Mouse (Mus musculus) ES-E14 (cell line): ENCODE data around the gene 4930404N11Rik. TPM values are rescaled to one million over a fixed set of nuclear protein-coding genes. Genes with fewer than 3 reads are reported as not detected.

Experiments used
- DNase-seq: peaks from one replicate; pipeline ENCODE4 v3.0.0-alpha.2; 2013; ENCODE audit warnings: low read depth, low spot score
- H3K27ac ChIP-seq: 2 replicates; pipeline ENCODE4 v1.5.1; 2012; ENCODE audit warnings: low read depth, mild to moderate bottlenecking, low read length, moderate library complexity, mixed read lengths; ENCODE audit not compliant: poor library complexity, insufficient read depth, severe bottlenecking
- H3K36me3 ChIP-seq: 2 replicates; pipeline ENCODE4 v1.6.1; 2012; ENCODE audit warnings: mild to moderate bottlenecking, low read length, moderate library complexity, mixed read lengths; ENCODE audit not compliant: control insufficient read depth, poor library complexity, insufficient read depth, severe bottlenecking
- H3K4me1 ChIP-seq, 2 experiments: fragments of 150-350 bp in 1 of 2; sonication (generic) in 1 of 2; 2 replicates each; pipeline ENCODE4 v1.6.1; 2012; ENCODE audit warnings: low read length in 2 of 2, mild to moderate bottlenecking in 1 of 2, mixed read lengths in 1 of 2; ENCODE audit not compliant: control insufficient read depth in 2 of 2, insufficient read depth in 2 of 2, poor library complexity in 1 of 2
- H3K4me3 ChIP-seq, 2 experiments: fragments of 150-350 bp in 1 of 2; sonication (generic) in 1 of 2; 2 replicates each; pipeline ENCODE4 v1.5.1; 2012; ENCODE audit warnings: low read length in 2 of 2, low read depth in 1 of 2, mild to moderate bottlenecking in 1 of 2, mixed read lengths in 1 of 2; ENCODE audit not compliant: insufficient read depth in 1 of 2, poor library complexity in 1 of 2, severe bottlenecking in 1 of 2
- H3K9ac ChIP-seq: 2 replicates; pipeline ENCODE4 v1.6.1; 2012; ENCODE audit warnings: low read depth, mild to moderate bottlenecking, low read length, mixed read lengths; ENCODE audit not compliant: poor library complexity, insufficient read depth, severe bottlenecking
- H3K9me3 ChIP-seq: fragments of 150-350 bp; sonication (generic); 2 replicates; pipeline ENCODE4 v1.6.1; 2012; ENCODE audit warnings: low read depth, mild to moderate bottlenecking, low read length; ENCODE audit not compliant: control insufficient read depth, insufficient read depth
- CHD2 ChIP-seq: IDR thresholded peaks from 2 replicates; pipeline ENCODE4 v1.6.1; 2014; ENCODE audit warnings: mild to moderate bottlenecking, low read depth, low read length, inconsistent platforms
- HCFC1 ChIP-seq: IDR thresholded peaks from 2 replicates; pipeline ENCODE4 v1.6.1; 2012; ENCODE audit warnings: low read length, inconsistent platforms, borderline replicate concordance; ENCODE audit not compliant: insufficient read depth
- MAFK ChIP-seq: IDR thresholded peaks from 2 replicates; pipeline ENCODE4 v1.6.1; 2014; ENCODE audit warnings: mild to moderate bottlenecking, low read depth, low read length, inconsistent platforms; ENCODE audit not compliant: insufficient read depth
- ZC3H11A ChIP-seq: IDR thresholded peaks from 2 replicates; pipeline ENCODE4 v1.6.1; 2012; ENCODE audit warnings: low read depth, mild to moderate bottlenecking, inconsistent platforms, low read length, borderline replicate concordance
- ZNF384 ChIP-seq: IDR thresholded peaks from 2 replicates; pipeline ENCODE4 v1.6.1; 2012; ENCODE audit warnings: low read depth, low read length, inconsistent platforms
- in situ Hi-C, 2 experiments: fragments of 600-800 bp; cut with MboI; formaldehyde crosslinking; loops; one replicate each; pipeline ENCODE4 v1.15.1; 2025; ENCODE audit warnings: low sequenced_read_pairs in 2 of 2, inconsistent platforms in 1 of 2; ENCODE audit not compliant: unreplicated experiment in 2 of 2
- total RNA-seq: library from RNA; depleted of rRNA; stranded (reverse); fragments of 300-350 nt; gene quantifications from 2 replicates; pipeline ENCODE4 v1.2.3, GENCODE M21; 2012

4930404N11Rik gene
- total RNA-seq, 1 experiment, result 9.4 TPM

GRCm38 (mm10) chr10:81321436-81321835, 44.2 kb downstream of the 4930404N11Rik start:
- Histone ChIP-seq H3K4me3 (peak overlapping the region; percentile 60 to 93), H3K4me1 (peaks cover 0 to 21% of the 10 kb centered on the region in 2 experiments; a peak in 2 of 4 replicates), H3K9me3 (no peaks in the 10 kb centered on the region), H3K27ac (peak overlapping the region; percentile 77), H3K9ac (peak overlapping the region; percentile 94), H3K36me3 (peaks cover 51% of the 10 kb centered on the region)
- DNase-seq, result no peak
- TF ChIP-seq ZC3H11A (no peak), HCFC1 (no peak), MAFK (no peak), ZNF384 (no peak), CHD2 (no peak)
- in situ Hi-C loops, result no loop called here

DNA sequence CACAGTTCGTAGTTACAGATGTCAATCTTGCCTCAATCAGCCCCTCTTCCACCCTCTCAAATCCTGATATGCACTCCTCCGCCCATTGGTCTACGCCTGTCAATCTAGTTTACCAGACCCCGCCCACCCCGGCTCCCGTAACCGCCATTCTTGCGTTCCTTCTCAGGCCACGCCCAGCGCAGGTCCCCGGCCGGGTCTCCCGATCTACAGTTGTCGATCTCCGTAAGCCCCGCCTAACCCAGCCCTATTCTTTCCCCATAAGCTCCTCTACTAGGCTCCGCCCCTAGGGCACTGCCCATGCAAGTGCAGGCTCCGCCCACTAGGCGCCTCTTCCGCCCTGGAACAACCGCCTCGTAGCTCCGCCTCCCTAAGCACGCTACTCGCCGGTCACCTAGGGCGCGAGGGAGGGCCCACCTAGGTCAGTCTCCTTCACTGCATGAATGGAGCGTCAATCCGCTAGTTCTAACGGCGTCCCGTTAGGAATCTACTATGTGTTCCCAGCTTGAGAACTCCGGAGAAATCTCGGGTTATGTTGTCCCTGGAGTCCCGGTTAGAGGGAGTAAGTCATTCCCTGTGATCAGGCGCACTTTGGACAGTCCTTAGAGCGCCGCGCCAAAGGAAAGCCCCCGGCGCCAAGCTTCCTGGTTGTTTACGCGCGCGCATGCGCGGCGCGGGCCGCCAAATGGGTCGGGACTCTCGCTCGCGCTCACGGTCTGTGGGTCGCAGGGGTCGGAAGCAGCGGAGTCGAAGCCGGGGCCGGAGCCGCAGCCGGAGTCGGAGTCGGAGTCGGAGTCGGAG, 44.9 kb downstream of the 4930404N11Rik start, which contains the start of gene Cactin:
TSS of gene Cactin (plus strand) at position 554 of the 798 bp plus-strand sequence.
- H3K27ac ChIP-seq, result peak within 1 kb of the TSS; percentile 77
- peak within 1 kb of the TSS; percentile 74 to 93 for H3K4me3 ChIP-seq
- TF ChIP-seq MAFK (no peak), ZNF384 (no peak), CHD2 (no peak), ZC3H11A (no peak), HCFC1 (peak; percentile 88)
- peaks cover 44% of the 10 kb centered on the region for H3K36me3 ChIP-seq
- in situ Hi-C loops, result no loop called here
- H3K9me3 ChIP-seq, result no peaks in the 10 kb centered on the region
- H3K4me1 ChIP-seq, result peaks cover 0 to 23% of the 10 kb centered on the region in 2 experiments; a peak in 2 of 4 replicates
- peak; percentile 100 for DNase-seq
- H3K9ac ChIP-seq, result peak within 1 kb of the TSS; percentile 94

DNA sequence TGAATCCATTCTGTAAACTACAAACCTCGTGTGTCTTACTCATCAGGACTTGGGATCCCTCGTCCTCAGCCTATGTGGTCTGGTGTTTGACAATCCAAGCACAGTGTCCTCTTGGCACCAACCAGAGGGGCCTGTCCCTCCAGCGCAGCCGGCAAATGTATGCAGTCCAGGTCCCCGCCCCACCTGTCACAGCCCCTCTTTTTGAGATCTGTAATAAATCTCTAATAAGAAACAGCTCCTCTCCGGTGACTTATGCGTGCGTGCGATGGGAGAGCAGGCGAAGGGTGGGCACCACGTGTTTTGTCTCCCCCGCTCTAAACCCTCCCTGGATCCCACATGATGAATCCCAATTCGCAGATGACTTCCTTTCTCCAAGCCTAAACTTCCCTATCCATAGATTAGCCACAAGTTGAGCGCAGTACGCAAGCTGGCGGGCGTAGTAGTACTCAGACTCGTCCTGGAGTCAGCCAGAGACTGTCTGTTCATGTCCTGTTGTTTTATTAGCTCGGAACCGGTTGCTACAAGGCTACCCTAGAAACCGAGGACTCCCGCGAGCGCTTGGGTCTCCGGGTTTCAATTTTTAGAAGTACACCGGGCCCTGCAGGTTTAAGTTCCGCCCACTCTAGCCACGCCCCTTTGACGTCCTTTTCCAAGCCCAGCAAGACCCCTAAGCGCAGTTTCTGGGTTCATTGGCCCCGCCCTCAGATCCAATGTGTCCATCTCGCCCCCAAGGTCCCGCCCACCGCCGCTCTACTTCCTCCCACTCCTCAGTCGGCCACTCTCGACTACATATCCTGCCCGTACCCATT, 45.7 kb downstream of the 4930404N11Rik start:
- Histone ChIP-seq H3K4me1 (peaks cover 0 to 22% of the 10 kb centered on the region in 2 experiments; a peak in 2 of 4 replicates), H3K9me3 (no peaks in the 10 kb centered on the region), H3K36me3 (peaks cover 42% of the 10 kb centered on the region), H3K9ac (peak overlapping the region; percentile 83), H3K27ac (peak overlapping the region; percentile 47), H3K4me3 (peak overlapping the region; percentile 70 to 74)
- in situ Hi-C loops, result no loop called here
- peak; percentile 100 for DNase-seq
- TF ChIP-seq ZC3H11A, result no peak
- no peak; the same call in 1 of the 2 replicates for TF ChIP-seq CHD2
- TF ChIP-seq MAFK, result no peak
- TF ChIP-seq ZNF384, result no peak
- no peak for TF ChIP-seq HCFC1

DNA sequence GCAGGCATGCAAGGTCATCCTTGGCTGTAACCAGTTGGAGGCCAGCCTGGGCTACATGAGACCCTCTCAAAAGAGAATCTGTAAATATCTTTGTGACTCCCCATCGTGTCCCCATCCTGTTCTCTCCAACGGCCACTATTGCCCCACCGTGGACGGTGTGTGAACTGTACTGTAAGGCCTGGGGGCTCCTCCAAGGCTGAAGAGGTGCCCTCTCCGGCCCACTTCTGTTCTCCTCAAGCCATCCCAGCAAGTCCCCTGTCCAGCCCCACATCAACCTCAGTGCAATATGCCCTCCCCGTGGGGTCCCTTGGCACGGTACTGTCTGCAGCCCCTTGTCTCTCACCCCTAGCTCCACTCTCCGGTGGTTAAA, 46.3 kb downstream of the 4930404N11Rik start:
- no peaks in the 10 kb centered on the region for H3K9me3 ChIP-seq
- H3K4me3 ChIP-seq, result peak overlapping the region; percentile 70 to 74; a peak in 3 of 4 replicates
- peaks cover 41% of the 10 kb centered on the region for H3K36me3 ChIP-seq
- no peak for TF ChIP-seq ZNF384
- no peak for TF ChIP-seq HCFC1
- no peak for TF ChIP-seq ZC3H11A
- no peak for TF ChIP-seq CHD2
- TF ChIP-seq MAFK, result no peak
- peaks cover 0 to 22% of the 10 kb centered on the region in 2 experiments; a peak in 2 of 4 replicates for H3K4me1 ChIP-seq
- H3K27ac ChIP-seq, result no peak overlapping the region
- H3K9ac ChIP-seq, result peak overlapping the region; percentile 83; the same call in 1 of the 2 replicates
- DNase-seq, result no peak
- in situ Hi-C loops, result no loop called here
